ENCODE assay signal across 9 mouse cellular contexts in the genomic region with DNA sequence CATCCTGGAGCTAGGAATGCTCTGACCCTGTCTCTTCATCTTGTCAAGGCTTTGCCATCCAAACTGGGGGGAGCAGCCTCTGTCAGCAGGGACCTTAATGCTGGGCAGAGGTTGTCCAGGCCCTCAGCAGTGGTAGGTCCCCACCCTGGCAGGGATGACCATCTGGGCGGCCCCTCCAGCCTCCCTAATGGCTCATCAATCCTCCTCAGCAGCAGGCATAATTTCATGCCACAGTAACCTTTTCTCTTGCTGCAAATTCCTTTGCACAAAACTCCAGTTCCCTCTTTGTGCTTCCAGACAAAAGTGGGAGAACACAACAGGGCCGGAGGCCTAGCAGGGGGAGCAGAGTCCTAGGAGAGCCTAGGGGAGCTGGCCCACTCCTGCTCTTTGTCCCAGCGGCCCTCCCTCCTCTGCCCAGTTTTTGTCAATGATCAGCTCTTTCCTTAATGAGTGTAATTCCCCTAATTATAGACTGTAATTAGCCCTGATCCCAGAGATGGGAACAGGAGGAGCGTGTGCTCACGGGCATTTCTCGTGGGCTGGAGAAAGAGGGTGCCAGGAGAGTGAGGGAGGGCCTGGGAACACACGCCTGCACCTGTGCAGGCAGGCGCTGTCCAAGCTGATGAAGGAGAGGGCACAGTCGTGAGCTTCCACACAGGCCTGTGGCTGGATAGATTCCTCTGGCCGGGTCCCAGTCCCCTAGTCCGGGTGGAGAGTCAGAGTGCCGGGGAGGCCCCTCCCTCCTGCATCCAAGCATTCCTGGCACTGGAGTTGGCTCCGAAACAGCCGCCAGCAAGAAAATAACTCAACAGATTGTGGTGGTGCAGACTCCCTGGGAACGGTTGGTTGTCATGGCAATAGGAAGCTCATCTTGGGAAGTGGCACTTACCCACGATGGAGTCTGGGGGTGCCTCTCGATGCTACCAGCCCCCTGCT. TPM values are rescaled to one million over a fixed set of nuclear protein-coding genes. Genes with fewer than 3 reads are reported as not detected.
DNase-seq lines count a peak whose midpoint lies in the region; ATAC-seq and TF ChIP-seq lines count a peak whose summit lies in the region.
"Had no signal": no experiment of that assay in that cellular context is flagged by ENCODE, and none has a peak within 500 bp of the region (broad histone marks: within the 10 kb centered on the region; RNA-seq: fewer than 3 reads in every experiment).

No protein-coding gene starts in this region.

- H3K4me2 ChIP-seq in heart, postnatal 0 days (ENCODE audit: low read depth, low read length): no peak overlapping the region
- no peak overlapping the region for H3K4me2 ChIP-seq in liver, embryonic 12.5 days
- H3K4me2 ChIP-seq: lung, embryonic 15.5 days had no signal

- ATAC-seq in heart, postnatal 0 days (ENCODE audit: insufficient read depth, low read depth): peak; percentile 65
- ATAC-seq in liver, embryonic 12.5 days: no peak

- no peaks in the 10 kb centered on the region for H3K4me1 ChIP-seq in heart, postnatal 0 days (ENCODE audit: control insufficient read depth, insufficient read depth)
- 0 out of 2 replicates have a peak, but pooled peaks cover 4% of the 10 kb centered on the region for H3K4me1 ChIP-seq in liver, embryonic 12.5 days

- DNase-seq in heart, postnatal 0 days (ENCODE audit: low spot score): no peak
- DNase-seq in heart, postnatal 25 days (ENCODE audit: low spot score): no peak
- DNase-seq in cerebellum, postnatal 10 days: peak; percentile 96 to 97
- peak; percentile 81 to 82 for DNase-seq in frontal cortex, postnatal 10 days (ENCODE audit: low spot score in 2 of 2)
- peak; percentile 73 to 87 for DNase-seq in left cerebral cortex, adult 18-20 months (ENCODE audit: low spot score in 2 of 2)
- DNase-seq in retina, embryonic 14.5 days (ENCODE audit: low spot score): peak; percentile 85
- DNase-seq in urinary bladder, postnatal 36 days (ENCODE audit: low spot score in 2 of 2): no peak

- no peaks in the 10 kb centered on the region for H3K36me3 ChIP-seq in heart, postnatal 0 days (replicated peaks; ENCODE audit: control insufficient read depth, insufficient read depth, low read length)
- no peaks in the 10 kb centered on the region for H3K36me3 ChIP-seq in liver, embryonic 12.5 days
- H3K36me3 ChIP-seq: lung, embryonic 15.5 days had no signal

- no peak overlapping the region for H3K27ac ChIP-seq in heart, postnatal 0 days (ENCODE audit: low read depth)
- H3K27ac ChIP-seq in liver, embryonic 12.5 days: no peak overlapping the region
- H3K27ac ChIP-seq: lung, embryonic 15.5 days had no signal

- H3K4me3 ChIP-seq in heart, postnatal 0 days (ENCODE audit: low read depth, low read length): no peak overlapping the region
- no peak overlapping the region for H3K4me3 ChIP-seq in liver, embryonic 12.5 days
- H3K4me3 ChIP-seq: lung, embryonic 15.5 days had no signal

- TF ChIP-seq EP300 in heart, postnatal 0 days (IDR thresholded peaks at IDR 0.05; ENCODE audit: low read depth): no peak

- H3K27me3 ChIP-seq in heart, postnatal 0 days (ENCODE audit: control insufficient read depth, insufficient read depth, low read length): no peaks in the 10 kb centered on the region
- H3K27me3 ChIP-seq in liver, embryonic 12.5 days (replicated peaks): peaks cover 64% of the 10 kb centered on the region

- no peaks in the 10 kb centered on the region for H3K9me3 ChIP-seq in heart, postnatal 0 days (replicated peaks; ENCODE audit: control insufficient read depth, low read length)
- H3K9me3 ChIP-seq in liver, embryonic 12.5 days (replicated peaks): no peaks in the 10 kb centered on the region
- H3K9me3 ChIP-seq: lung, embryonic 15.5 days had no signal

- intact Hi-C loops in heart, postnatal 25 days (cut with DNase I): loop anchor here (5.0 kb wide), 1 partner anchor 228 kb away; no protein-coding TSS in a partner anchor

- 28% methylated on average over 17 of the region's 17 CpGs for WGBS in heart, postnatal 0 days
- WGBS in liver, embryonic 12.5 days (ENCODE audit: insufficient replicate concordance): 39% methylated on average over 17 of the region's 17 CpGs

- TF ChIP-seq CTCF in heart, postnatal 0 days (IDR thresholded peaks at IDR 0.05; ENCODE audit: low read depth): no peak

- H3K9ac ChIP-seq in heart, postnatal 0 days (replicated peaks; ENCODE audit: low read depth, low read length): no peak overlapping the region
- H3K9ac ChIP-seq in liver, embryonic 12.5 days: no peak overlapping the region
- H3K9ac ChIP-seq: lung, embryonic 15.5 days had no signal

RNA-seq across cellular contexts. Expression of a gene that starts 17.2 kb away (rescaled TPM):
- total RNA-seq in heart, postnatal 0 days (2014; rRNA removed; ENCODE audit: low replicate concordance): 19.2 and 25.1 TPM in 2 replicates
- polyA plus RNA-seq in heart, postnatal 0 days (2015; fragmentation: Nextera tagmentation; extraction: Ambion mirVana): 5.6 and 7.3 TPM in 2 replicates
- 10 to 100 TPM; 23.7 to 28.6 TPM for total RNA-seq in heart, postnatal 25 days (2021)
- total RNA-seq in left cerebral cortex, adult 18-20 months (2021): 10 to 100 TPM; 51.6 to 54.0 TPM
- polyA plus RNA-seq in liver, embryonic 12.5 days (2016; fragmentation: Nextera tagmentation; extraction: Ambion mirVana): 13.6 and 13.8 TPM in 2 replicates

RNA-seq across cellular contexts. Expression of a gene that starts 34.8 kb away (rescaled TPM):
- 0.77 TPM in 1 of 2 replicates, not detected in the other for total RNA-seq in heart, postnatal 0 days (2014; rRNA removed; ENCODE audit: low replicate concordance)
- 0.08 TPM in 1 of 2 replicates, not detected in the other for polyA plus RNA-seq in heart, postnatal 0 days (2015; fragmentation: Nextera tagmentation; extraction: Ambion mirVana)
- under 1 TPM; 0.21 to 0.22 TPM for total RNA-seq in heart, postnatal 25 days (2021)
- total RNA-seq in left cerebral cortex, adult 18-20 months (2021): 100 to 1,000 TPM; 145 to 154 TPM
- 0.05 TPM in 1 of 2 replicates, not detected in the other for polyA plus RNA-seq in liver, embryonic 12.5 days (2016; fragmentation: Nextera tagmentation; extraction: Ambion mirVana)

Comparison
In these comparisons a context has a peak if more than half of its experiments do, and no peak if none do; other contexts are left out.
1. DNase-seq: peak in cerebellum, postnatal 10 days (2 of 2), frontal cortex, postnatal 10 days (2 of 2), left cerebral cortex, adult 18-20 months (2 of 2) and retina, embryonic 14.5 days (single experiment); none in heart, postnatal 0 days (single experiment), heart, postnatal 25 days (single experiment) and urinary bladder, postnatal 36 days (0 of 2).
2. RNA of a gene that starts 34.8 kb away (total RNA-seq): 145 to 154 TPM in left cerebral cortex, adult 18-20 months; 0.21 to 0.22 TPM in heart, postnatal 25 days and 0.77 TPM in heart, postnatal 0 days; every median in the first group is over 10 times any median in the second.